Mouse (Mus musculus) forebrain, postnatal 0 days (tissue): ENCODE measurements around the gene Lpcat2. TPM values are rescaled to one million over a fixed set of nuclear protein-coding genes. Genes with fewer than 3 reads are reported as not detected.

Experiments used
- ATAC-seq: fragments of 200-750 bp; cut with Nextera tagmentation; 2 replicates; pipeline ENCODE4 v1.8.0; 2017; ENCODE audit warnings: mild to moderate bottlenecking, moderate library complexity
- DNase-seq: peaks from one replicate; pipeline ENCODE4 v3.0.0-alpha.2; 2015
- H3K27ac ChIP-seq: fragments of 300-500 bp; sonication (generic); 2 replicates; pipeline ENCODE4 v1.5.1; 2014; ENCODE audit warnings: low read depth, mild to moderate bottlenecking, antibody characterized with exemption, low read length, moderate library complexity, mixed read lengths
- H3K27me3 ChIP-seq: fragments of 300-500 bp; sonication (generic); 2 replicates; pipeline ENCODE4 v1.6.1; 2014; ENCODE audit warnings: mild to moderate bottlenecking, low read length, mixed read lengths; ENCODE audit not compliant: insufficient read depth
- H3K36me3 ChIP-seq: fragments of 300-500 bp; sonication (generic); 2 replicates; pipeline ENCODE4 v1.6.1; 2014; ENCODE audit warnings: mild to moderate bottlenecking, moderate library complexity; ENCODE audit not compliant: insufficient read depth
- H3K4me1 ChIP-seq: fragments of 300-500 bp; sonication (generic); 2 replicates; pipeline ENCODE4 v1.6.1; 2014; ENCODE audit warnings: antibody characterized with exemption; ENCODE audit not compliant: insufficient read depth
- H3K4me2 ChIP-seq: fragments of 300-500 bp; sonication (generic); 2 replicates; pipeline ENCODE4 v1.6.1; 2014; ENCODE audit warnings: low read depth, mild to moderate bottlenecking, moderate library complexity
- H3K4me3 ChIP-seq: fragments of 300-500 bp; sonication (generic); 2 replicates; pipeline ENCODE4 v1.5.1; 2014; ENCODE audit warnings: low read depth, low read length, mixed read lengths
- H3K9ac ChIP-seq: fragments of 300-500 bp; sonication (generic); 2 replicates; pipeline ENCODE4 v1.6.1; 2014; ENCODE audit warnings: mild to moderate bottlenecking
- H3K9me3 ChIP-seq: fragments of 300-500 bp; sonication (generic); 2 replicates; pipeline ENCODE4 v1.6.1; 2016; ENCODE audit warnings: low read length
- CTCF ChIP-seq: sonication (generic); IDR thresholded peaks from 2 replicates; pipeline ENCODE4 v1.5.1; 2016; ENCODE audit warnings: antibody characterized with exemption, control low read depth, low read depth
- WGBS: fragments of 180-500 bp; shearing (Covaris S2); extraction: QIAGEN DNeasy Blood & Tissue Kit; methylation state at CpG from one replicate; pipeline ENCODE4 v1.1.7; 2014; 5-methylcytosine and 5-hydroxymethylcytosine counted together
- polyA plus RNA-seq: library from polyadenylated mRNA; unstranded; fragments of >200 nt; fragmentation: Nextera tagmentation; extraction: Ambion mirVana; gene quantifications from 2 replicates; pipeline ENCODE4 v1.2.1, GENCODE M21; 2015
- total RNA-seq: library from RNA; depleted of rRNA; stranded (reverse); fragments of >200 nt; gene quantifications from 2 replicates; pipeline ENCODE4 v1.2.3, GENCODE M21; 2014

Lpcat2 gene
- total and polyA plus RNA-seq, 2 experiments from 2014 or later: 9.8 to 10.3 TPM

- Histone ChIP-seq H3K4me2 (no peak overlapping the region), H3K27ac (no peak overlapping the region), H3K4me1 (no peaks in the 10 kb centered on the region), H3K9me3 (no peaks in the 10 kb centered on the region), H3K36me3 (no peaks in the 10 kb centered on the region), H3K27me3 (no peaks in the 10 kb centered on the region), H3K9ac (no peak overlapping the region), H3K4me3 (no peak overlapping the region)
- no peak for TF ChIP-seq CTCF
- DNase-seq (no peak), ATAC-seq (no peak)
- 92% methylated on average over 9 of the region's 9 CpGs for WGBS
Observed at GRCm38 (mm10) chr8:92906553-92906952, 51.4 kb downstream of the Lpcat2 start.

- no peaks in the 10 kb centered on the region for H3K36me3 ChIP-seq
- WGBS: 91% methylated on average over 2 of the region's 2 CpGs
Observed at GRCm38 (mm10) chr8:92908448-92908847, 53.3 kb downstream of the Lpcat2 start.

DNA sequence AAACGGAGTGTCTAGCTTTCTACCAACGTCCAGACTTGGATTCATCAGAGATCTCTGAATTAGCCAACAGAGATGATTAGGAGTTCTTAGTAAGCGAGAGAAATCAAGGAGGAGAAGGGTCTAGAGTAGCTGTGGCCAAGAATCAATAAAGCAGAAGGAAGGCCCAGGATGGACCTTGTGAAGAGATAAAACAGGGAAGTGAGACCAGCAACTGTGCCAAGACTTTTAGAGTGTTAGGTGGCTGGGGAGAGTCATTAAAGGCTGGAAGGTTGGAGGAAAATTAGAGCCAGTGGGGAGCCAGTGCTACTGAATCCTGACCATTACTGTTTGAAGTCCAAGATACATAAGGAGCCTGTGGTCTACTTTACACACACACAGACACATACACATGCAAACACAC is 56.3 kb downstream of the Lpcat2 start:
- Histone ChIP-seq H3K4me1 (no peaks in the 10 kb centered on the region), H3K36me3 (no peaks in the 10 kb centered on the region), H3K27me3 (no peaks in the 10 kb centered on the region), H3K4me3 (no peak overlapping the region), H3K27ac (no peak overlapping the region), H3K4me2 (no peak overlapping the region), H3K9me3 (no peaks in the 10 kb centered on the region), H3K9ac (no peak overlapping the region)
- WGBS: 74% methylated on average over 3 of the region's 3 CpGs
- DNase-seq (no peak), ATAC-seq (no peak)
- TF ChIP-seq CTCF: no peak

More at GRCm38 (mm10) chr8:92908448-92908847, 53.3 kb downstream of the Lpcat2 start:
- H3K4me2 ChIP-seq: no peak overlapping the region
- H3K9me3 ChIP-seq: no peaks in the 10 kb centered on the region
- H3K4me3 ChIP-seq: no peak overlapping the region
- no peak overlapping the region for H3K9ac ChIP-seq
- no peak overlapping the region for H3K27ac ChIP-seq
- no peaks in the 10 kb centered on the region for H3K4me1 ChIP-seq
- H3K27me3 ChIP-seq: no peaks in the 10 kb centered on the region
- DNase-seq (no peak), ATAC-seq (no peak)
- TF ChIP-seq CTCF: no peak

- no peak for TF ChIP-seq CTCF
- H3K27me3 ChIP-seq: no peaks in the 10 kb centered on the region
- ATAC-seq: no peak
Observed at GRCm38 (mm10) chr8:92913396-92913795, 58.3 kb downstream of the Lpcat2 start.

DNA sequence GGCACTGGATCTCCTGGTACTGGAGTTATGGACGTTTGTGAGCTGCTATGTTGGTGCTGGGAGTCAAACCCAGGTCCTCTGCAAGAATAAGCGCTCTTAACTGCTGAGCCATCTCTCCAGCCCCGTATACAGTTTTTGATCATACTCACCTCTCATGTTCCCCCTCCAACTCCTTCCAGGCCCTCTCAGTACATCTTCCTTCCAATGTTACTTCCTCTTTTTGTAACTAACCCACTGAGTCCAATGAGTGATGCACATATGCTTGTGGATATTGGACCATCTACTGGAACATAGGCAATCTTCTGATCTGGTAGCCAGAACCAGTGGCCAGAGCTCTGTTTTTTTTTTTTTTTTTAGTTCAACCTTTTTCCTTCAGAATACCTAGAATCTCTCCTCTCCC is 60.9 kb downstream of the Lpcat2 start:
- H3K27ac ChIP-seq: no peak overlapping the region

More at GRCm38 (mm10) chr8:92913396-92913795, 58.3 kb downstream of the Lpcat2 start:
- Histone ChIP-seq H3K36me3 (no peaks in the 10 kb centered on the region), H3K9ac (no peak overlapping the region), H3K4me2 (no peak overlapping the region), H3K27ac (no peak overlapping the region), H3K9me3 (no peaks in the 10 kb centered on the region), H3K4me1 (no peaks in the 10 kb centered on the region), H3K4me3 (no peak overlapping the region)
- 90% methylated on average over 7 of the region's 7 CpGs for WGBS
- DNase-seq: no peak

DNA sequence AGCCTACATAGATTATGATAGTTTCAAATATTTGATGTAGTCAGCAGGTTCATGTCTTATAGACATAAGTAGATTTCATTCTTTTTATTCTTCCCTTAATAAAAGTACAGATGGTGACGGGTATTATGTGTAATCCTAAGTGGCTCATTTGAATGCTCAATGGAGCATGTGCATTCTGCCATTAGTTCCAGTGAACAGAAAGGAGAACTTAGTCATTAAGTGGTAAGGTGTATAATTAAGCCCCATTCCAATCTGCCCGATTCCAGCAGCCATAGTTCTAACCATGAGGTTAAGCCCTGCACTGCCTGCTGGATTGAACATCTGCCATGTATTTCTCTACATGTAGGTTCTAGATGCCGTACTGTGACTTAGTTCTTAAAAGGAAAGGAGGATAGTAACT is 66.6 kb downstream of the Lpcat2 start:
- TF ChIP-seq CTCF: no peak
- ATAC-seq (no peak), DNase-seq (no peak)
- Histone ChIP-seq H3K36me3 (no peaks in the 10 kb centered on the region), H3K9me3 (no peaks in the 10 kb centered on the region), H3K4me2 (no peak overlapping the region), H3K9ac (no peak overlapping the region), H3K4me3 (no peak overlapping the region), H3K27me3 (no peaks in the 10 kb centered on the region), H3K27ac (no peak overlapping the region), H3K4me1 (no peaks in the 10 kb centered on the region)
- 48% methylated on average over 3 of the region's 3 CpGs for WGBS

More for the DNA sequence above, 60.9 kb downstream of the Lpcat2 start:
- H3K36me3 ChIP-seq: no peaks in the 10 kb centered on the region
- no peak overlapping the region for H3K9ac ChIP-seq
- no peaks in the 10 kb centered on the region for H3K9me3 ChIP-seq
- H3K4me2 ChIP-seq: no peak overlapping the region
- DNase-seq (no peak), ATAC-seq (no peak)
- 84% methylated on average over 3 of the region's 3 CpGs for WGBS
- no peak overlapping the region for H3K4me3 ChIP-seq
- no peak for TF ChIP-seq CTCF
- H3K4me1 ChIP-seq: no peaks in the 10 kb centered on the region
- H3K27me3 ChIP-seq: no peaks in the 10 kb centered on the region

- Histone ChIP-seq H3K27ac (no peak overlapping the region), H3K9me3 (no peaks in the 10 kb centered on the region), H3K36me3 (no peaks in the 10 kb centered on the region), H3K27me3 (no peaks in the 10 kb centered on the region), H3K4me1 (no peaks in the 10 kb centered on the region), H3K4me2 (no peak overlapping the region), H3K4me3 (no peak overlapping the region), H3K9ac (no peak overlapping the region)
- DNase-seq: no peak
- no peak for ATAC-seq
- TF ChIP-seq CTCF: no peak
- 71% methylated on average over 4 of the region's 4 CpGs for WGBS
Observed at GRCm38 (mm10) chr8:92928986-92929385, 73.8 kb downstream of the Lpcat2 start.
